Mouse (Mus musculus) MEL (cell line): ENCODE data around the gene Naa80.

Experiments used
- BHLHE40 ChIP-seq: IDR thresholded peaks from 2 replicates; pipeline ENCODE4 v1.6.1; 2012; ENCODE audit warnings: low read depth, mild to moderate bottlenecking, inconsistent platforms, low read length, improper control_type of control experiment, borderline replicate concordance
- CTCF ChIP-seq, 3 experiments: IDR thresholded peaks in 2 of 3; conservative IDR thresholded peaks in 1 of 3; 2 replicates each; pipeline ENCODE4 v1.5.1; 2011 to 2012; ENCODE audit warnings: low read length in 3 of 3, low read depth in 2 of 3, mild to moderate bottlenecking in 2 of 3, improper control_type of control experiment in 1 of 3, inconsistent platforms in 1 of 3, mixed read lengths in 1 of 3, moderate library complexity in 1 of 3; ENCODE audit not compliant: control insufficient read depth in 1 of 3, insufficient read depth in 1 of 3, poor library complexity in 1 of 3, severe bottlenecking in 1 of 3
- MEF2A ChIP-seq: IDR thresholded peaks from 2 replicates; pipeline ENCODE4 v1.6.1; 2014; ENCODE audit warnings: low read depth, mild to moderate bottlenecking, inconsistent platforms, low read length, improper control_type of control experiment; ENCODE audit not compliant: poor library complexity, insufficient replicate concordance, severe bottlenecking; ENCODE audit errors: extremely low read depth

GRCm38 (mm10) chr9:107583174-107583573 lies 4.5 kb downstream of the Naa80 start:
- TF ChIP-seq MEF2A (no peak), CTCF (IDR thresholded peaks at IDR 0.05 in 2 of 3, conservative IDR thresholded peaks at IDR 0.05 in 1 of 3; ENCODE audit: control insufficient read depth in 1 of 3, insufficient read depth in 1 of 3, low read depth in 2 of 3, low read length in 3 of 3, poor library complexity in 1 of 3, severe bottlenecking in 1 of 3) (no peak), BHLHE40 (no peak)
